In the genomic region with DNA sequence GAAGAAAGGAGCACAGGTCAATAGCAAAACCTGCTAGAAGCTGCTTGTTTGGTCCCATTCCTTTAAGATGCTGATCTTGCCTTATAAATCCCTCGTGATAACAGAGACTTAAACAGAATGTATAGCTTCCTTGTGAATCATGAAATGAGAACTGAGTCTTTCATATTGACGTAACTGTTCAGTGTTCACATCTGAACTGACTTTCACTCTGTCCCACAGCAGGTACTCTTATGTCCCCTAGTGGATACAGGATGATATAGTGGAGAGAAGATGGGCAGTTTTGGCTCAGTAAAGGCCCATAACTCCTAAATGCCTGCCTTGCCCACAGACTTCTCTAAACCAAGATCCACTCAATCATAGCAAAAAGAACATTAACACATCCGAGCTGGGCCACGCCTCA, we compare ENCODE assay signal across 17 mouse cellular contexts.
DNase-seq lines count a peak whose midpoint lies in the region; ATAC-seq and TF ChIP-seq lines count a peak whose summit lies in the region.
"Had no signal": no experiment of that assay in that cellular context is flagged by ENCODE, and none has a peak within 500 bp of the region (broad histone marks: within the 10 kb centered on the region; RNA-seq: fewer than 3 reads in every experiment).

No protein-coding gene starts in this region.

- no peak for TF ChIP-seq EP300 in heart, postnatal 0 days (IDR thresholded peaks at IDR 0.05; ENCODE audit: low read depth)
- TF ChIP-seq EP300 in liver, postnatal 0 days (IDR thresholded peaks at IDR 0.05; ENCODE audit: low read depth), result no peak
- TF ChIP-seq EP300 in stomach, postnatal 0 days (optimal IDR thresholded peaks at IDR 0.05), result no peak

- WGBS in heart, postnatal 0 days, result 68% methylated on average over 4 of the region's 4 CpGs
- 70% methylated on average over 4 of the region's 4 CpGs for WGBS in liver, postnatal 0 days (ENCODE audit: insufficient replicate concordance)
- WGBS in liver, embryonic 11.5 days, result 79% methylated on average over 4 of the region's 4 CpGs
- 50% methylated on average over 4 of the region's 4 CpGs for WGBS in stomach, postnatal 0 days

- CTCF ChIA-PET in Patski (lab: Charles Lee), result interaction anchor here (0.8 to 1.6 kb wide), 5 partner anchors 12 to 349 kb away, joined by 3 to 4 read pairs (median 3); no protein-coding TSS in a partner anchor

- in situ Hi-C loops in Patski (cut with MboI; ENCODE audit: low pct_unique_long_range_greater_than_20kb), result no loop called here

- H3K4me1 ChIP-seq in heart, postnatal 0 days (ENCODE audit: control insufficient read depth, insufficient read depth), result no peaks in the 10 kb centered on the region
- H3K4me1 ChIP-seq in liver, postnatal 0 days (ENCODE audit: insufficient read depth), result no peaks in the 10 kb centered on the region
- no peaks in the 10 kb centered on the region; the same call in none of the 2 replicates for H3K4me1 ChIP-seq in liver, embryonic 11.5 days (replicated peaks; ENCODE audit: control insufficient read depth, insufficient read depth, low read length)
- H3K4me1 ChIP-seq in stomach, postnatal 0 days (replicated peaks; ENCODE audit: control insufficient read depth, insufficient read depth), result no peaks in the 10 kb centered on the region
- H3K4me1 ChIP-seq: embryonic facial prominence, embryonic 12.5 days; hindbrain, embryonic 13.5 days had no signal

- no peaks in the 10 kb centered on the region for H3K36me3 ChIP-seq in heart, postnatal 0 days (replicated peaks; ENCODE audit: control insufficient read depth, insufficient read depth, low read length)
- H3K36me3 ChIP-seq in liver, postnatal 0 days (replicated peaks; ENCODE audit: insufficient read depth, low read length), result no peaks in the 10 kb centered on the region
- no peaks in the 10 kb centered on the region for H3K36me3 ChIP-seq in liver, embryonic 11.5 days (ENCODE audit: control insufficient read depth, insufficient read depth, low read length)
- H3K36me3 ChIP-seq in stomach, postnatal 0 days (ENCODE audit: control insufficient read depth, insufficient read depth, low read length), result no peaks in the 10 kb centered on the region
- H3K36me3 ChIP-seq: embryonic facial prominence, embryonic 12.5 days; hindbrain, embryonic 13.5 days had no signal

- no peak overlapping the region for H3K4me2 ChIP-seq in heart, postnatal 0 days (ENCODE audit: low read depth, low read length)
- H3K4me2 ChIP-seq in liver, postnatal 0 days (ENCODE audit: low read depth, low read length), result no peak overlapping the region
- no peak overlapping the region for H3K4me2 ChIP-seq in liver, embryonic 11.5 days
- no peak overlapping the region for H3K4me2 ChIP-seq in stomach, postnatal 0 days (replicated peaks; ENCODE audit: low read depth)
- H3K4me2 ChIP-seq: embryonic facial prominence, embryonic 12.5 days; hindbrain, embryonic 13.5 days had no signal

- no peak overlapping the region for H3K9ac ChIP-seq in heart, postnatal 0 days (replicated peaks; ENCODE audit: low read depth, low read length)
- H3K9ac ChIP-seq in liver, postnatal 0 days (replicated peaks), result no peak overlapping the region
- H3K9ac ChIP-seq in liver, embryonic 11.5 days (ENCODE audit: low read depth, low read length), result no peak overlapping the region
- no peak overlapping the region for H3K9ac ChIP-seq in stomach, postnatal 0 days (ENCODE audit: low read length)
- H3K9ac ChIP-seq: embryonic facial prominence, embryonic 12.5 days; hindbrain, embryonic 13.5 days had no signal

- TF ChIP-seq CTCF in heart, postnatal 0 days (IDR thresholded peaks at IDR 0.05; ENCODE audit: low read depth), result peak; percentile 76
- TF ChIP-seq CTCF in liver, postnatal 0 days (IDR thresholded peaks at IDR 0.05; ENCODE audit: low read depth), result peak; percentile 62
- peak; percentile 47 for TF ChIP-seq CTCF in Patski (IDR thresholded peaks at IDR 0.05)
- peak; percentile 75 for TF ChIP-seq CTCF in stomach, postnatal 0 days (IDR thresholded peaks at IDR 0.05; ENCODE audit: low read depth)

- intact Hi-C loops in heart, postnatal 25 days (cut with DNase I), result loop anchor here (5.0 kb wide), 1 partner anchor 347 kb away; no protein-coding TSS in a partner anchor

- H3K27me3 ChIP-seq in heart, postnatal 0 days (ENCODE audit: control insufficient read depth, insufficient read depth, low read length), result no peaks in the 10 kb centered on the region
- H3K27me3 ChIP-seq in liver, postnatal 0 days (ENCODE audit: insufficient read depth, low read length), result no peaks in the 10 kb centered on the region
- no peaks in the 10 kb centered on the region for H3K27me3 ChIP-seq in liver, embryonic 11.5 days (replicated peaks; ENCODE audit: control insufficient read depth, insufficient read depth, low read length)
- no peaks in the 10 kb centered on the region for H3K27me3 ChIP-seq in Patski
- no peaks in the 10 kb centered on the region for H3K27me3 ChIP-seq in stomach, postnatal 0 days (ENCODE audit: control insufficient read depth, insufficient read depth, low read length)
- H3K27me3 ChIP-seq: embryonic facial prominence, embryonic 12.5 days; hindbrain, embryonic 13.5 days had no signal

- no peak overlapping the region for H3K27ac ChIP-seq in heart, postnatal 0 days (ENCODE audit: low read depth)
- H3K27ac ChIP-seq in liver, postnatal 0 days (ENCODE audit: low read depth), result no peak overlapping the region
- H3K27ac ChIP-seq in liver, embryonic 11.5 days (ENCODE audit: low read depth, low read length), result no peak overlapping the region
- H3K27ac ChIP-seq in stomach, postnatal 0 days (replicated peaks), result no peak overlapping the region
- H3K27ac ChIP-seq: embryonic facial prominence, embryonic 12.5 days; hindbrain, embryonic 13.5 days had no signal

- DNase-seq in heart, postnatal 0 days (ENCODE audit: low spot score), result no peak
- no peak for DNase-seq in heart, postnatal 25 days (ENCODE audit: low spot score)
- no peak for DNase-seq in liver, postnatal 0 days
- DNase-seq in liver, embryonic 11.5 days (ENCODE audit: low spot score), result no peak
- DNase-seq in Patski (ENCODE audit: low read depth, low spot score), result no peak
- DNase-seq in stomach, postnatal 0 days (ENCODE audit: low spot score), result no peak
- DNase-seq in MN1 (ENCODE audit: low spot score), result no peak
- DNase-seq: cerebellum, postnatal 25 days; kidney, postnatal 25 days; liver; lung, postnatal 10 days; right cerebral cortex, postnatal 25 days; thymus, postnatal 36 days had no signal

- no peak for ATAC-seq in heart, postnatal 0 days (ENCODE audit: insufficient read depth, low read depth)
- ATAC-seq in liver, postnatal 0 days, result no peak
- ATAC-seq in liver, embryonic 11.5 days (replicated peaks; ENCODE audit: low FRiP score), result no peak
- no peak for ATAC-seq in Patski
- no peak for ATAC-seq in stomach, postnatal 0 days (ENCODE audit: low FRiP score, low TSS enrichment)
- ATAC-seq: forebrain, embryonic 16.5 days; intestine, embryonic 16.5 days had no signal

- H3K4me3 ChIP-seq in heart, postnatal 0 days (ENCODE audit: low read depth, low read length), result no peak overlapping the region
- H3K4me3 ChIP-seq in liver, postnatal 0 days (ENCODE audit: low read depth, low read length), result no peak overlapping the region
- no peak overlapping the region for H3K4me3 ChIP-seq in liver, embryonic 11.5 days (ENCODE audit: low read depth, low read length)
- no peak overlapping the region for H3K4me3 ChIP-seq in stomach, postnatal 0 days (ENCODE audit: low read depth, low read length)
- H3K4me3 ChIP-seq: embryonic facial prominence, embryonic 12.5 days; hindbrain, embryonic 13.5 days had no signal

- H3K9me3 ChIP-seq in heart, postnatal 0 days (replicated peaks; ENCODE audit: control insufficient read depth, low read length), result 0 out of 2 replicates have a peak, but pooled peaks cover 4% of the 10 kb centered on the region
- no peaks in the 10 kb centered on the region for H3K9me3 ChIP-seq in liver, postnatal 0 days (ENCODE audit: low read length)
- no peaks in the 10 kb centered on the region for H3K9me3 ChIP-seq in liver, embryonic 11.5 days (ENCODE audit: control insufficient read depth, low read length)
- H3K9me3 ChIP-seq in stomach, postnatal 0 days (ENCODE audit: control insufficient read depth, low read length), result no peaks in the 10 kb centered on the region

- POLR2A ChIA-PET in Patski (lab: Charles Lee), result no interaction called here
